Mouse (Mus musculus) embryonic fibroblast, embryonic 13.5 days (primary cell): Measurements from ENCODE around the gene Smcr8.

Source experiments
- CTCF ChIP-seq: IDR thresholded peaks from 2 replicates; pipeline ENCODE4 v1.5.1; 2011; ENCODE audit warnings: mild to moderate bottlenecking, control low read depth, low read length, moderate library complexity, borderline replicate concordance; ENCODE audit not compliant: insufficient read depth
- POLR2A ChIP-seq: IDR thresholded peaks from 2 replicates; pipeline ENCODE4 v1.6.1; 2011; ENCODE audit warnings: low read depth, mild to moderate bottlenecking, control low read depth, low read length, moderate library complexity

DNA sequence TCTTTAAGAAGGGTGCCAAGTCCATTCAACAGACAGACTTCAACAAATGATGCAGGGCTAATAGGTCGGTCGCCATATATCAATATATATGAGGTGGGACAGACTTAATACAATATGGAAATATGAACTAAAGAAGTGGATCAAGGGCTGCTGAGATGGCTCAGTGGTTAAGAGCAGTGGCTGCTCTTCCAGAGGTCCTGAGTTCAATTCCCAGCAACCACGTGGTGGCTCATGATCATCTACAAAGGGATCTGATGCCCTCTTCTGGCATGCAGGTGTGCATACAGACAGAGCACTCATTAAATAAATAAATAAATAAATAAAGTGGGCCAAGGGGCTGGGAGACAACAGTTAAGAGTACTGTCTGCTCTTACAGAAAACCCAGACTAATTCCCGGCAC lies 5.2 kb upstream of the Smcr8 start:
- TF ChIP-seq POLR2A (no peak), CTCF (no peak)
